Mouse (Mus musculus): Measurements from ENCODE around the gene Wnt3a.
"Not testable (repeated sequence)": the region's sequence is repeated elsewhere in the genome, so short reads cannot be mapped to it uniquely, and the experiment has no call there.

Gene Wnt3a

DNA sequence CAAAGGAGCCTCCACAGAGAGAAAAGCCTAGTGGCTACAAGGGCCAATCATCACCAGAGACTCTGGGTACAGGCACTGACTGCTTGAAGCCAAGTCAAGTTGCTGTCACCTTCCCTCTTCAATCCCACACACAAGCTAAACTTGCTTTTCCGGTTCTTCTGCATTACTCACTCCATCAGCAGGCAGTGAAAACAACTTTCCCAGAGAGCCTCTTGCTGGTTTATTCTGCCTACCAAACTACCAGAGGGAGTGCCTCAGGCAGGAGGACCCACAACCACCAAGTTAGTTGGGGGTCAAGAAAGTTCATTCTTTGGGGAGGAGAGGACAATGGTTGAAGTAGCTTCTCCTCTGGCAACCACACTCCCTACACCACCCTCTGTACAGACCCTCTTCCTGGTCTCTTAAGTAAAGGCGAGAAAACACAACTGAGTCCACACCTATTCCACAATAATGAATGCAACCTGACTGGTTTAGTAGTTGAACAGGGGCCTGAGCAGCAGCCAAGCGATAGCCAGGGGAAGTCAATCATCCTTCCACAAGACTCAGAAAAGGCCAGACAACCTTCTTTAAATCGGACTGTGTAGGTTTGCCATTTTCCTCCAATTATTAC is 72.1 kb downstream of the Wnt3a start:
- DNase-seq (ENCODE audit: low read depth) = no peak

DNA sequence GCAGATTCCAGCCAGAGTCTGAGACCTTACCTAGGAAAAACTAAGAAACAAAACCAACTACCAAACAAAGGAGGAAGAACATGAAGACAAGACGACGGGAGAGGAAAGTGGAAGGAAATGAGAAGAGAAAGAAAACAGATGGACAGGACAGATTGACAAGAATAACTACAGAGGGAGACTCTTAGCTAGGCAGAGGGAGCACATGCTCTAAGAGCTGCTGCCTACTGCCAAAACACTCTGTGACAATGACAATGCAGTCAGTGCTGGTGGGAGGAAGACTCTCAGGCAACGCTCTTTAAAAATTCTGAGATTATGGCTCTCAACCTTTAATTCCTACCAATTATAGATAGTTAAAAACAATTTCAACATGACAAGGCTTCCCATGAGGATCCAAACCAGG is 73.6 kb downstream of the Wnt3a start:
- no peak for DNase-seq (ENCODE audit: low read depth)

DNA sequence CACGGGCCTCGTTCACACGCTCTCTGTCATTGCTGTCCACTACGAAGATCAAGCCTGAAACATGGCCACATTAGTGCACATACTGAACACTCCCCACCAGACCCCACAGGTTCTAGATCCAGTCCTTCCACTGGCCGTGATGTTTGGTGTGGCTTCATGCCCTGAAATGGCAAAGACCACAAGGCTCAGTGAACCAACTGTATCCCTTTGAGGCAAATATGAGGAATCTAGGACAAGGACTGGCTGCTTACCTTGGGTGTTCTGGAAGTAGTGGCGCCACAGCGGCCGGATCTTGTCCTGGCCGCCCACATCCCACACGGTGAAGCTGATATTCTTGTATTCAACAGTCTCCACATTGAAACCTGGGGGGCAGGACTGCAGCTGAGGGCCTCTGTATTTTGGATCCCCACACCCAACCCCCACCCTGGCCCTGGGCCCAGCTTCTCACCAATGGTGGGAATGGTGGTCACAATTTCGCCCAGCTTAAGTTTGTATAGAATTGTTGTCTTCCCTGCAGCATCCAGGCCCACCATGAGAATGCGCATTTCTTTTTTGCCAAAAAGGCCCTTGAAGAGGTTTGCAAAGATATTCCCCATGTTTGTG is 77.6 kb downstream of the Wnt3a start:
- no peak for DNase-seq (ENCODE audit: low read depth)

DNA sequence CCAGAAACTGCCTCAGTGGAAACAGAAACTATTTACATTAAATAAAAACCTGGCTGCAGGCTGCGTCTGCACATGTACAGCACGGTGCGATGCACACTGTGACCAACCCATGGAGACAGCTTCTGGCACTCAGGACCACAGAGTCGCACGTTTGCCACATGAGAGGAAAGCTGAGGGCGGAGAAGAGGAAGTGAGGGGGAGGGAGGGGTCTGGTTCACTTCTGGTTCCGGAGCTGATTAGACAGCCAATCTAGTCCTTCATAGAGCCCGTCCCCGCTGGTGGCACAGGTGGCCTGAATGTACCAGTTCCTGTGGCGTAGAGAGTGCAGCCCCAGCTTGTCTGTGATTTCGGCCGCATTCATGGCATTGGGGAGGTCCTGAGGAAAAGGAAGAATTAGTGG is 78.2 kb downstream of the Wnt3a start:
- peak; percentile 76 for DNase-seq (ENCODE audit: low read depth)

DNA sequence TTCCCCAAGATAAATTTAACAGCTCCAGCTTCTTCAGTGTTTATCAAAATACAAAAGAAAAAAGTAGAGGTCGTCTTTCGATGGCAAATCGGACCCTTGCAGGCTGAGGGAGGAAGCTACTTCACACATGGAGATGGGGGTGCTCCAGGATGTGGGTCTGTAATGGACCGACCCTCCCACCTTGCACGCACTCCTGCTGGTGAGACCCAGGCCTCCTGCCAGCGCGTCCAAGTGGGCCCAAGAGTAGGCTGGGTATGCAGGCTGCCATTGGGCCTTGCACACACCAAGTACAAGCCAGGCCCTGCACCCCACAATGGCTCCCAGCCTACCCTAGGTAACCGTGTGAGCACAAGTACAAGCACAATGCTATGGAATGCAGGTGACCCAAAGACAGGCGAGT is 79.0 kb downstream of the Wnt3a start:
- DNase-seq (ENCODE audit: low read depth) = not testable (repeated sequence)

DNA sequence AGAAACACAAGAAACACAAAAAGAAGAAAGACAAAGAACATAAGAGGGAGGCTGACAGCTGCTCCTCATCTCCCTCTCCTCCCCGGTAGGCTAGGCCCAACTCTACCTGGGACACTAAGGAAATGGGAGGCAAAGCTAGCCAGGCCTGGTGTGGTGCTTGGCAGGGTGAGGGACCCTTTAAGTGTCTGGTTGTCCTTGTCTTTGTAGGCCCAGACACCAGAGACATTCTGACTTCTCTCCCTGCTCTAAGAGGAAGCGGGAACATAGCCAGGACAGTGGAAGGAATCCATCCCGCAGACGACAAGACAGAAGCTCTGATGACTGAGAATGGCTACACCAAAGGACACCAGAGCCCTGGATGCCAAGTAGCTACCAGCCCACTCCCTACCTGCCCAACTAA is 80.5 kb downstream of the Wnt3a start:
- DNase-seq (ENCODE audit: low read depth) = no peak

DNA sequence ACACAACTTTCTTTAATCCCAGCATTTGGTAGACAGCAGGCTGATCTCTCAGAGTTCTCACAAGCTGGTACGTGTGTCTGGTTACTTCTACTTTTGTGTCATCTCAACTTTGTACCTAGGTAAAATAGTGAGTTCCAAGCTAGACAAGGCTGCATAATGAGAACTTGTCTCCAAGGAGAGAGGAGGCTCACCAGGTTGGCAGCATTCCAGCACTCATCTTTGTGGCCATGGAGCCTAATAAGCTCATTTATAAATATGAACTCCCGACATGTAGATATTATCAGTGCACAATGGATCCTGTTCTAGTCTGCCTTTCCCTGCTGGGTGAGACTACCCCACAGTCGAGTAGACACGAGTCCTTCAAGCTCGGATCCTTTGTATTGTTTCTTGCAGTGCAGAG is 81.0 kb downstream of the Wnt3a start:
- no peak for DNase-seq (ENCODE audit: low read depth)

DNA sequence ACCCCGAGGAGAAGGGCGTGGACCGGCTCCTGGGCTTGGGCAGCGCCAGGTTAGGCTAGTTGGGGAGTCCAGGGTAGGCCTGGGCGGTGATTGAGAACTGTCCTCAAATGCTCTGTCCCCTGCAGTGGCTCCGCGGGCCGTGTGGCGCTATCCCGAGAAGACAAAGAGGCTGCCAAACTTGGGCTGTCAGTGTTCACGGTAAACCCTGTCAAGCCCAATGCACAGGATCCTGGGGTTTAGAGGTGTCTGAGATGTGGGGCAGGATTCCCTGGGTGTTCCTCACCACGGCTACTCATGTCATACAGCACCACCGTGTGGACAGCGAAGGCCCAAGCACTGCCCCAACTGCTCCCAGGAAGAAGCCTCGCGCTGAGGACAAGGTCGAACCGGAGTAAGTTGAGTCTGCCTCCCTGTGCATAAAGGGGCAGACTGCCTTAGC is 81.5 kb downstream of the Wnt3a start:
- DNase-seq (ENCODE audit: low read depth) = peak; percentile 81

DNA sequence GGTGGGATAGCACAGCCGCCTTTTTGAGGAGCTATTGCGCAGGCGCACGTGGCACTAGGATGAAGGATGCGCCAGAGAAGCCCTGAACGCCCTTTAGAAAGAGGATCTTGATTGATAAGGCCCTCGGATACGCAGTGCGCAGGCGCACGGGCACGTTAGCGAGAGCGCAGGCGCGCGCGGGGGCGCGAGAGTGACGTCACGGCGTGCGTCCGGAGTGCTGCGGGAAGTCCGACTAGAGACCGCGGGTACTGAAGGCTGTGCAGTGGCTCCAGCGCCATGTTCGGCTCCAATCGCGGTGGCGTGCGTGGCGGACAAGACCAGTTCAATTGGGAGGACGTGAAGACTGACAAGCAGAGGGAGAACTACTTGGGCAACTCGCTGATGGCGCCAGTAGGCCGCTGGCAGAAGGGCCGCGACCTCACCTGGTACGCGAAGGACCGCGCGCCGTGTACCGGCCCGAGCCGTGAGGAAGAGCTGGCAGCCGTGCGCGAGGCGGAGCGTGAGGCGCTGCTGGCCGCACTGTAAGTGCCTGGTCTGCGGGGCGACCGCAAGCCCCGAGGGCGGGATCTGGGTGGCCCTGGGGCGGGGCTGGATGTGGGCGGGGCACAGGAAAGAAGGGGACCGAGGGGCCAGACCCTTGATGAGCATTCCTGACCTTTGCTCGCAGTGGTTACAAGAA is 82.3 kb downstream of the Wnt3a start, which contains the start of gene 2310033P09Rik:
Gene 2310033P09Rik, plus strand, starts transcription at position 169 of the 679 bp plus-strand sequence.
- peak; percentile 98 for DNase-seq (ENCODE audit: low read depth)

DNA sequence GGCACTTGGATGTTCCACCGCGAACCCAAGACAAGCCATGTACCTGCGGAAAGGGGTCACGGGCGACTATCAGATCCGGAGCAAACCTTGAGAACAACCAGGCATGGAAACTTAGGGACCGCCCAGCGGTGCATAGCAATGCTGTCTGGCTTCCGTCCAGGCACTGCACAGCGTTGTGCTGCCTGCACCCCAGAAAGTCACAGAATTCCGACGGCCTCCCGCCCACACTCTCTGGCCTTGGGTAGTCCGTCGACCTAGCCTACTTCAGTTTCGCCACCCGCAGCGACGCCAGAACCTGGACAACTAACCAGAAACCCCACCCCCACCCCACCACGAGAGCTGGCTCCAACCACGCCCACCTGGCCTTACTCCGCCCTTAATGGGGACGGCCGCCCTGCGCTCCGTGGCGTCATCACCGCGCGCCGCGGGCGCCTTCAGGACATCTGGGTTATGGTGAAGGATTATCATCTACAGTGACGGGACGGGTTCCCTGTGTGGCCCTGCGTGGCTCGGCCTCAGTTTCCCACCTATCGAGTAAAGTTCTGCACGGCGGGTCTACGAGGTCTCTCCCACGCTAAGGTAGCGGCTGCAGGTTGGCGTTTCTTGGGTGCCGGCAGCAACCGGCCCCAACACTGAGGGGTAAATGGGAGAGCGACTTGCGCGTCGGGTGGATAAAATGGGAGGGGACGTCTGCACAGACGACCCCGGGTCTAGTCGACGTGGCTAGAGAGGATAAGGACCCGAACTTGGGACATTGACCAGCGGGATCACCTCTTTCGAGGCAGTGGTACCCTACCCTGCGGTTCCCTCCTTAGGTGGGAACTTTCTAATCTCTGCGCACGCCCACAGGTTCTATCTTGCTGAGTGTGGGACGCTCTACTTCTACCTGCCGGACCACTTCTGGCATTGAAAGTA is 88.2 kb downstream of the Wnt3a start, which contains the start of gene Mrpl55:
Gene Mrpl55, plus strand, starts transcription at position 406 of the 915 bp plus-strand sequence.
- DNase-seq (ENCODE audit: low read depth) = peak; percentile 97

DNA sequence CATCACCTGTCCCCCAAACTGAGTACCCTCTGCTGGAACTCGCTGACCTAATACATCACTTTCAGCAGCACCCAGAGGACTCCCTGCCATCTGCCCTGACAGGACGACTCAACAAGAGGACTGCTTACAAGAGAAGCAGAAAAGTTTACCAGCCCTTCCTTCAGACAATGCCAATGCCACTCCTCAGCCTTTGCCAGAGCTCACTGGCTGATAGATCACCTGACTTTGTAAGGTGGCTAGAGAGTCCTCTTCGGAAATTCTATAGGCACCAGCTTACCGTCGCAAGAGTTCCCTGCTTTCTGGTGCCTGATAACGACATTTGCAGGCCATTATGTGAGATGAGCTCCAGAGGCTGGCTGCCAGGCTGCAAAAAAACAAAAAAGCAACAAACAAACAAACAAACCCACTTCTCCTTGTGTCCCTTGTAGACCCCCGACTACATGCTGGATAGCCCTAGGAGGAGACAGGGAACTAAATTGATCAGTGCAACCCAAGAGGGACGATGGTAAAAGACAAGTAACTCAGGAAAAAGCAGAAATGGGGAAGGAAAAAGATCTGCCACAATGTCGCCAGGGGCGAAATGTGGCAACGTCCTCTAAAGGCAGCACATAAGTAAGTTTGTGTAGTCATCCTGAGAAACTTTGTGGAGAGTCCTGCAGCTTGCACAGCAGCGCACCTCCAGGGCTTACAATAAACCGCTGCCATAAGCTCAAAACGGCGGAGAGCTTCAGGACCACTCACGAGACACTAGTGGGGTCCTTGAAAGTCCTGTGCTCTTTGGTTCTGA is 89.1 kb downstream of the Wnt3a start:
- no peak for DNase-seq (ENCODE audit: low read depth)

Data from induced T-regulatory cell, adult 2 months (primary cell).